Mouse (Mus musculus) heart, adult 2 months (tissue): Measurements from ENCODE around the gene Carm1. TPM values are rescaled to one million over a fixed set of nuclear protein-coding genes. Genes with fewer than 3 reads are reported as not detected.

Source experiments
- DNase-seq, 2 experiments: peaks; one replicate each; pipeline ENCODE4 v3.0.0; 2021
- H3K27ac ChIP-seq: fragments of 200-600 bp; 2 replicates; pipeline ENCODE4 v1.8.1; 2022
- H3K27me3 ChIP-seq: fragments of 200-500 bp; 2 replicates; pipeline ENCODE4 v1.6.1; 2012; ENCODE audit warnings: mild to moderate bottlenecking, low read length, inconsistent platforms, mixed read lengths; ENCODE audit not compliant: control insufficient read depth, insufficient read depth
- H3K36me3 ChIP-seq: fragments of 200-500 bp; 2 replicates; pipeline ENCODE4 v1.6.1; 2012; ENCODE audit warnings: low read length, inconsistent platforms; ENCODE audit not compliant: control insufficient read depth, insufficient read depth
- H3K4me1 ChIP-seq: fragments of 200-500 bp; 2 replicates; pipeline ENCODE4 v1.6.1; 2011; ENCODE audit warnings: low read length; ENCODE audit not compliant: control insufficient read depth, insufficient read depth
- H3K4me3 ChIP-seq: fragments of 200-600 bp; 2 replicates; pipeline ENCODE4 v1.8.1; 2022
- H3K79me2 ChIP-seq: fragments of 200-500 bp; replicated peaks from 2 replicates; pipeline ENCODE4 v1.6.1; 2012; ENCODE audit warnings: mild to moderate bottlenecking, inconsistent platforms, low read length, moderate library complexity, mixed read lengths; ENCODE audit not compliant: control insufficient read depth, insufficient read depth
- H3K9ac ChIP-seq: fragments of 200-500 bp; 2 replicates; pipeline ENCODE4 v1.6.1; 2012; ENCODE audit warnings: low read depth, mild to moderate bottlenecking, control low read depth, inconsistent platforms, low read length, mixed read lengths
- CTCF ChIP-seq: fragments of 200-600 bp; IDR thresholded peaks from 2 replicates; pipeline ENCODE4 v1.8.1; 2022; ENCODE audit warnings: antibody characterized with exemption, mild to moderate bottlenecking, moderate library complexity
- EP300 ChIP-seq: fragments of 200-500 bp; IDR thresholded peaks from 2 replicates; pipeline ENCODE4 v1.6.1; 2011; ENCODE audit warnings: low read depth, low read length, control low read depth; ENCODE audit not compliant: insufficient read depth
- POLR2A ChIP-seq: fragments of 200-500 bp; IDR thresholded peaks from 2 replicates; pipeline ENCODE4 v1.6.1; 2011; ENCODE audit warnings: mild to moderate bottlenecking, low read depth, low read length, control low read depth; ENCODE audit not compliant: insufficient read depth
- WGBS: fragments of 180-500 bp; shearing (Covaris S2); methylation state at CpG from one replicate; pipeline ENCODE4 v1.1.7; 2018; 5-methylcytosine and 5-hydroxymethylcytosine counted together
- intact Hi-C: fragments of 180-260 bp; cut with DNase I; formaldehyde crosslinking; loops from one replicate; pipeline ENCODE4 v1.15.1; 2025
- polyA plus RNA-seq: library from polyadenylated mRNA; depleted of rRNA; stranded (reverse); fragments of >200 nt; gene quantifications from 2 replicates; pipeline ENCODE4 v1.2.3, GENCODE M21; 2012
- total RNA-seq, 2 experiments: library from RNA; stranded (reverse); gene quantifications; 2 replicates each; pipeline ENCODE4 v1.2.3; 2021

Carm1 gene
- total and polyA plus RNA-seq, 3 experiments = 61.5 to 77.6 (median 66.5) TPM

GRCm38 (mm10) chr9:21507753-21508430 lies 38.8 kb upstream of the Carm1 start:
- Histone ChIP-seq H3K9ac (no peak overlapping the region), H3K4me1 (peaks cover 3% of the 10 kb centered on the region), H3K4me3 (no peak overlapping the region), H3K27ac (no peak overlapping the region), H3K36me3 (no peaks in the 10 kb centered on the region), H3K79me2 (no peaks in the 10 kb centered on the region), H3K27me3 (no peaks in the 10 kb centered on the region)
- intact Hi-C loops = no loop called here
- no peak for TF ChIP-seq CTCF
- WGBS = 83% methylated on average over 15 of the region's 15 CpGs
- no peak for DNase-seq

DNA sequence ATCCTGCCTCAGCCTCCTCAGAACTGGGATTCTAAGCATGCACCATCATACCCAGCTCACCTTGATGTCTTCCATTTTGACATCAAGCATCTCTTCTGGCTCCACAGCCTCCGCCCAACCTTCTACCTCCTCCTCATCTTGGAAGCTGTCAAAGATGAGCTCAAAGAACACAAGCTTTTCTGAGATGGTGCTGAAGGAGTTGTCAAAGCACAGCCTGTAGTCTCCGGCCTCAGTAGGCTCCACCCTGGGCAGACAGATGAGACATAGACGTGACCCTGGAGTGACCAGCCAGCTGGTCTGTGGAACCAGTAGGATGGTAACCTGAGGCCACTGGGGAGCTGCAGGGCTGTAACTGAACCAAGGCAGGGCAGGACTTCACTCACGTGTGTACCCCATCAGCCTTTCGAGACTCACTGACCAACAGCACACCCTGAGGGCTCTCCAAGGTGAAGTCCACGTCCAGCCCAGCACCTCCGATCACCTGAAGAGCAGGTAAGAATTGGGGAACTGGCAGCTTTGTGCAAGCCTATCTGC lies 37.8 kb upstream of the Carm1 start:
- peaks cover 3% of the 10 kb centered on the region for H3K4me1 ChIP-seq
- peak overlapping the region; percentile 97; the same call in 1 of the 2 replicates for H3K27ac ChIP-seq
- no peak overlapping the region for H3K4me3 ChIP-seq
- H3K9ac ChIP-seq = no peak overlapping the region
- no peaks in the 10 kb centered on the region for H3K79me2 ChIP-seq
- WGBS = 69% methylated on average over 7 of the region's 7 CpGs
- H3K27me3 ChIP-seq = no peaks in the 10 kb centered on the region
- H3K36me3 ChIP-seq = no peaks in the 10 kb centered on the region
- TF ChIP-seq EP300 (no peak), CTCF (no peak), POLR2A (no peak)
- DNase-seq = no peak
- intact Hi-C loops = no loop called here

- no peaks in the 10 kb centered on the region for H3K36me3 ChIP-seq
- DNase-seq = peak; percentile 96
- H3K9ac ChIP-seq = peak within 1 kb of the TSS; percentile 96
- peak within 1 kb of the TSS; percentile 97 for H3K27ac ChIP-seq
- H3K27me3 ChIP-seq = no peaks in the 10 kb centered on the region
- TF ChIP-seq CTCF = no peak
- TF ChIP-seq POLR2A = peak; percentile 71
- peak; percentile 54; the same call in 1 of the 2 replicates for TF ChIP-seq EP300
- under 1% methylated on average over 44 of the region's 44 CpGs for WGBS
- peaks cover 3% of the 10 kb centered on the region for H3K4me1 ChIP-seq
- no peaks in the 10 kb centered on the region for H3K79me2 ChIP-seq
- peak within 1 kb of the TSS; percentile 73 for H3K4me3 ChIP-seq
- intact Hi-C loops = no loop called here
Measured at GRCm38 (mm10) chr9:21509772-21510688, 36.7 kb upstream of the Carm1 start, which contains the start of gene Tmed1. TSS of gene Tmed1 (minus strand) at chr9:21510252.

DNA sequence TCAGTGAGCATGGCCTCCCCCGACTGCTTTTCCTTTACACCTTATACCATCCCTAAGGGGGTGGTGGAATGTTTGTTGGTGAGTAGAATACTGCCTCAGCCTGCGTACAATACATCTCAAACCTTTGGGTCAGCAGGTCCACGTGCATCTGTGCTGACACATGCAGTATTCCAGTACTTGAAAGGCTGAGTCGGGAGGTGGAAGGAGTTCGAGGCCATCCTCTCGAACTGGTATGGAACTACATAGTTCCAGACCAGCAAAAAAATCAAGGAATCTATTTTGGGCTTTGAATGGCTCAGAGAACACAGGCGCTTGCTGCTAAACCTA lies 36.0 kb upstream of the Carm1 start:
- no peak for TF ChIP-seq EP300
- H3K79me2 ChIP-seq = no peaks in the 10 kb centered on the region
- 2% methylated on average over 7 of the region's 7 CpGs for WGBS
- peaks cover 3% of the 10 kb centered on the region for H3K4me1 ChIP-seq
- DNase-seq = no peak
- no peaks in the 10 kb centered on the region for H3K27me3 ChIP-seq
- no peaks in the 10 kb centered on the region for H3K36me3 ChIP-seq
- intact Hi-C loops = no loop called here
- peak overlapping the region; percentile 47 for H3K9ac ChIP-seq
- peak overlapping the region; percentile 97 for H3K27ac ChIP-seq
- H3K4me3 ChIP-seq = peak overlapping the region; percentile 73

- no peak for DNase-seq
- 76% methylated on average over 9 of the region's 9 CpGs for WGBS
- Histone ChIP-seq H3K4me1 (peaks cover 3% of the 10 kb centered on the region), H3K4me3 (no peak overlapping the region), H3K27ac (peak overlapping the region; percentile 97; the same call in 1 of the 2 replicates), H3K9ac (no peak overlapping the region), H3K79me2 (no peaks in the 10 kb centered on the region), H3K27me3 (no peaks in the 10 kb centered on the region), H3K36me3 (no peaks in the 10 kb centered on the region)
- TF ChIP-seq CTCF (no peak), POLR2A (no peak), EP300 (no peak)
- intact Hi-C loops = no loop called here
Measured at GRCm38 (mm10) chr9:21511052-21511451, 35.6 kb upstream of the Carm1 start.

GRCm38 (mm10) chr9:21513466-21513865 lies 33.2 kb upstream of the Carm1 start:
- DNase-seq = no peak
- WGBS = over 99% methylated on average over 4 of the region's 4 CpGs
- Histone ChIP-seq H3K9ac (no peak overlapping the region), H3K27ac (no peak overlapping the region), H3K4me1 (peaks cover 3% of the 10 kb centered on the region), H3K4me3 (no peak overlapping the region), H3K27me3 (no peaks in the 10 kb centered on the region), H3K79me2 (no peaks in the 10 kb centered on the region), H3K36me3 (no peaks in the 10 kb centered on the region)
- TF ChIP-seq CTCF (no peak), POLR2A (no peak), EP300 (no peak)
- intact Hi-C loops = loop anchor here (2.0 kb wide), 1 partner anchor 31 kb away; no protein-coding TSS in a partner anchor
